Mouse (Mus musculus): ENCODE measurements around the gene Pithd1. TPM values are rescaled to one million over a fixed set of nuclear protein-coding genes. Genes with fewer than 3 reads are reported as not detected.
A peak's percentile ranks its signal among the peaks of the same experiment; 100 is the strongest.

Gene Pithd1
- 60.0 and 60.6 TPM in 2 replicates for polyA plus RNA-seq (2014; fragmentation: Nextera tagmentation; extraction: Ambion mirVana)

DNA sequence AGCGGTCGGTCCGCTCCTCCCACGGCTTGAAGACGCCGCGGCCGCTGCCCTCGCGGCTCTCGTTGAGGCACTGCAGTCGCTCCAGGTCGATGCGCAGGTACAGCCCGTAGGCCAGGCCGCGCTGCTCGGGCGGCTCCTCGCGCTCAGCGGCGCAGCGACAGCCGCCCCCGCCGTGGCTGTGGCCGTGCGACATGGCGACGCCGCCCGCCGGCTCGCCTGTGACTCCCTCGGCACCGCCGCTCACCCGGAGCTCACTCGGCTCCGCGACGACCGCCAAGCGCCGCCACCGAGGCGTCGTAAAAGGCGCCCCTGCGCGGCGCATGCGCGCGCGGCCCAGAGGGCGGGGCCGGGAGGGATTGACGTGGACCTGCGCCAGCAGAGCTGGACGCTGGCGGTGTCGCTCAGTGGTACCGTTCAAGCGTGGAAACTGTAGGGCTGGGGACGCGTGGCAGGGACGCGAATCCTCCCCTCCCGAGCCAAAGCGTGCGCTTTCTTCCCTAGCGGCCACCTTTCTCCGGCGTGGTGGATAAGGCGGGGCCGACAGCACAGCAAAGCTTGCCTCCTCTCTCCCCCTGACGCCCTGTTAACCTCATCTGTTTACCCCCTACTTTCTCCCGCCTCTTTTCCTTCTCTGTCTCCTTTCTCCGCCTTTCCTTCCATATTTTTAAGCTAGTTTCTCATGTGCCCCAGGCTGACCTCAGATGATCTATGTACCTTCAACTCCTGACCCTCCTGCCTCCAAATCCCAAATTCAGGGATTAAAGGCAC lies at the start of gene Pithd1:
Gene Pithd1 (minus strand): TSS at position 322 of the 768 bp plus-strand sequence.
- Histone ChIP-seq H3K9ac (ENCODE audit: low read length) (peak within 1 kb of the TSS; percentile 93), H3K4me2 (ENCODE audit: low read depth) (peak within 1 kb of the TSS; percentile 78), H3K27ac (ENCODE audit: low read depth, low read length) (peak within 1 kb of the TSS; percentile 64), H3K4me3 (ENCODE audit: low read depth, low read length) (peak within 1 kb of the TSS; percentile 62), H3K36me3 (ENCODE audit: control insufficient read depth, insufficient read depth, low read length) (no peaks in the 10 kb centered on the region; the same call in 1 of the 2 replicates), H3K27me3 (ENCODE audit: control insufficient read depth, insufficient read depth, low read length) (no peaks in the 10 kb centered on the region), H3K9me3 (ENCODE audit: control insufficient read depth, low read length) (no peaks in the 10 kb centered on the region), H3K4me1 (ENCODE audit: control insufficient read depth, insufficient read depth, low read length) (peaks cover 7% of the 10 kb centered on the region; the same call in 1 of the 2 replicates)
- DNase-seq (ENCODE audit: low spot score) (peak; percentile 96), ATAC-seq (ENCODE audit: insufficient read depth, low FRiP score, low TSS enrichment) (peak; percentile 90)
- WGBS: 0% methylated on average over 81 of the region's 81 CpGs

DNA sequence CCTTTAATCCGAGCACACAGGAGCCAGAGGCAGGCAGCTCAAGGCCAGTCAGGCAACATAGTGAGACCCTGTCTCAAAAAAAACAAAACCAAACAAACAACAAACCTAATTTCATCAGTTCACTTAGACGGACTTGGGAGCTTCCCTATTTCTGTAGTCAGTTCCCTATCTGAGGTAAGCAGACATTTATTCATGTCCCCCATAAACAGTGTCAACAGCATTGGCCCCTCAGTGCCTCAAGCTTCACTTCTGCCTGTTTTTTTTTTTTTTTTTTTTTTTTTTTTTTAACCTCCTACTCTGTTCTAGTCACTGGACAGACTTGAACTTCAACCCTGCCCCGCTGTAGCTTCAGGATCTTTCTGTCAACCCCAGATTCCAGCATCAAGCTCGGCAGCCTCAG lies 48.0 kb upstream of the Pithd1 start:
- no peak for ATAC-seq (ENCODE audit: insufficient read depth, low FRiP score, low TSS enrichment)
- H3K4me3 ChIP-seq (ENCODE audit: low read depth, low read length): no peak overlapping the region
- H3K9ac ChIP-seq (ENCODE audit: low read length): no peak overlapping the region
- no peaks in the 10 kb centered on the region for H3K9me3 ChIP-seq (ENCODE audit: control insufficient read depth, low read length)
- H3K36me3 ChIP-seq (ENCODE audit: control insufficient read depth, insufficient read depth, low read length): no peaks in the 10 kb centered on the region
- H3K4me2 ChIP-seq (ENCODE audit: low read depth): no peak overlapping the region
- no peak overlapping the region for H3K27ac ChIP-seq (ENCODE audit: low read depth, low read length)
- 85% methylated on average over 4 of the region's 4 CpGs for WGBS
- peaks cover 10% of the 10 kb centered on the region for H3K4me1 ChIP-seq (ENCODE audit: control insufficient read depth, insufficient read depth, low read length)
- DNase-seq (ENCODE audit: low spot score): no peak
- no peaks in the 10 kb centered on the region for H3K27me3 ChIP-seq (ENCODE audit: control insufficient read depth, insufficient read depth, low read length)

DNA sequence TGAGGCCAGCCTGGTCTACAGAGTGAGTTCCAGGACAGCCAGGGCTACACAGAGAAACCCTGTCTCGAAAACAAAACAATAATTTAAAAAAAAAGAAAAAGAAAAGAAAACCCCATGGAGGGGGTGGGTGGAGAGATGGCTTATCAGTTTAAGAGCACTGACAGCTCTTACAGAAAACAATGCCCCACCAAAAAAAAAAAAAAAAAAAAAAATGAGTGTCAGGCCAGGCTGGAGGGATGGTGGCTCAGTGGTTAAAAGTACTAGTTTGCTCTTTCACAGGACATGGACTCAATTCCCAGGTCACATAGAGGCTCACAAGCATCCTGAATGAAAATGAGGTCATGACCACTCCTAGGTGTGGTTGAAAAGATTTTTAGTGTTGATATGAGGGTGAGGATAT lies 46.2 kb upstream of the Pithd1 start:
- H3K4me3 ChIP-seq (ENCODE audit: low read depth, low read length): no peak overlapping the region
- peaks cover 10% of the 10 kb centered on the region for H3K4me1 ChIP-seq (ENCODE audit: control insufficient read depth, insufficient read depth, low read length)
- no peaks in the 10 kb centered on the region for H3K27me3 ChIP-seq (ENCODE audit: control insufficient read depth, insufficient read depth, low read length)
- H3K9ac ChIP-seq (ENCODE audit: low read length): no peak overlapping the region
- H3K4me2 ChIP-seq (ENCODE audit: low read depth): no peak overlapping the region
- DNase-seq (ENCODE audit: low spot score) (no peak), ATAC-seq (ENCODE audit: insufficient read depth, low FRiP score, low TSS enrichment) (no peak)
- H3K27ac ChIP-seq (ENCODE audit: low read depth, low read length): no peak overlapping the region
- H3K36me3 ChIP-seq (ENCODE audit: control insufficient read depth, insufficient read depth, low read length): no peaks in the 10 kb centered on the region
- H3K9me3 ChIP-seq (ENCODE audit: control insufficient read depth, low read length): no peaks in the 10 kb centered on the region
- 91% methylated on average over 1 of the region's 1 CpGs for WGBS

DNA sequence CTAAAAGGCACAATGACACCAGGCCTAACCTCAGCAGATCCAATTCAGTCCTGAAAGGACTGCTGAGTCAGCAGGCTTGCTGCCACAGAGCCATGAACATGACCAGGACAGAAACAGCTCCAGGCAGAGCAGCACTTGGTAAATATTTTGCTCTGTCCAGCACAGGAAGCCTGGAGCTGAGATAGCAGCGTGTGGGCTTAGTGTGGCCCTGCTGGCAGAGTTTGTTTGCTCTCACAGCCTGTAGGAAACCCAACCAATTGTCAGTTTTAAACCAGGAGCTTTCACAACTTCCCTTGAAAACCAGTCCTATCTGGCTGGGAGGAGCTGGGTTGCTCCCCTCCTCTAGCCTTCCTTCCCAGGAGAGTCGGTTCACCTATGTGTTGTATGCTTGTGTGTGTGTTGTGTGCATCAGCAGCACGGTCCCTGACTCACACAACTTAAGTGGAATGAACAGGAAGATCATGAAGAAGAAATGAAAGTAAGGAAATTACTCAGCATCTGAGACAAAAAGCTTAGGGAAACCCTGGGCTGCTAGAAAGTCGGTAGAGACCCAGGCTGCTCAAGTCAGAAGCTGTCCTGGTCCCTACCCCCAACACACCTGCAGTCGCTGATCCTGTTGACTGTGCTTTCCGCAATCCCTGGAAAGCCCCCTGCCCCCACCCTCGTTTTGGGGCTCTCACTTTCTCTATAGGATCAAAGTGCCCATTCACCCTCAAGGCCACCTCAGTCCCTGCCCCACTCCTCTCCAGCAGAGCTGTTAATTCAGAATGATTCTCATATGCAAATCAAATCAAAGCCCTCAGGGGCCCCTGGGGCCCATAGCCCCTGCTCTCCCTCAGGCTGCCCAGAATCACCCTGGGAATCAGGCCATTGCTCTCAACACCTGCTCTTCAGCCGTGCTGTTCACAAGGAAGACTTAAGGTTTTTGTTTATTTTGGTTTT lies 44.2 kb upstream of the Pithd1 start:
- peak overlapping the region; percentile 27; the same call in 1 of the 2 replicates for H3K27ac ChIP-seq (ENCODE audit: low read depth, low read length)

DNA sequence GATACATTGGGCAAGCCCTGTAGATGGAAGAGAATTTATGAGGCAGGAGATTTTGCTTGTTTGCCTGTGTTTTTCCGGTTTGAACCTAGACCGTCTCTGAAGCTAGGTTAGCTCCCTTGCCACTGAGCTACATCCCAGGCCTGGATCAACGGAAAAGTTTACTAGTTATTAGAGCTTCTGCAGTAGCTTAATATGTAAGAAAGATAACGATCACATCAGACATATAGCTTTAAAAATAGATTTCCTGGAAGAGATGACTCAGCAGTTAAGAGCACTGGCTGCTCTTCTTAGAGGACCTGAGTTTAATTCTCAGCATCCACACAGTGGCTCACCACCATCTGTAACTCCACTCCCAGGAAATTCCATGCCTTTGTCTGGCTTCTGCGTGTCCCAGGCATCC lies 41.6 kb upstream of the Pithd1 start:
- WGBS: 91% methylated on average over 5 of the region's 5 CpGs

More for the DNA sequence above, 44.2 kb upstream of the Pithd1 start:
- peak; percentile 48; the same call in 1 of the 2 replicates for ATAC-seq (ENCODE audit: insufficient read depth, low FRiP score, low TSS enrichment)
- H3K9ac ChIP-seq (ENCODE audit: low read length): 0 out of 2 replicates have a peak overlapping the region, but pooled peaks have one; percentile 35
- peak; percentile 24 for DNase-seq (ENCODE audit: low spot score)
- peaks cover 10% of the 10 kb centered on the region for H3K4me1 ChIP-seq (ENCODE audit: control insufficient read depth, insufficient read depth, low read length)
- H3K4me3 ChIP-seq (ENCODE audit: low read depth, low read length): no peak overlapping the region
- H3K4me2 ChIP-seq (ENCODE audit: low read depth): no peak overlapping the region
- no peaks in the 10 kb centered on the region for H3K27me3 ChIP-seq (ENCODE audit: control insufficient read depth, insufficient read depth, low read length)
- no peaks in the 10 kb centered on the region for H3K9me3 ChIP-seq (ENCODE audit: control insufficient read depth, low read length)
- no peaks in the 10 kb centered on the region for H3K36me3 ChIP-seq (ENCODE audit: control insufficient read depth, insufficient read depth, low read length)
- 9% methylated on average over 8 of the region's 8 CpGs for WGBS

DNA sequence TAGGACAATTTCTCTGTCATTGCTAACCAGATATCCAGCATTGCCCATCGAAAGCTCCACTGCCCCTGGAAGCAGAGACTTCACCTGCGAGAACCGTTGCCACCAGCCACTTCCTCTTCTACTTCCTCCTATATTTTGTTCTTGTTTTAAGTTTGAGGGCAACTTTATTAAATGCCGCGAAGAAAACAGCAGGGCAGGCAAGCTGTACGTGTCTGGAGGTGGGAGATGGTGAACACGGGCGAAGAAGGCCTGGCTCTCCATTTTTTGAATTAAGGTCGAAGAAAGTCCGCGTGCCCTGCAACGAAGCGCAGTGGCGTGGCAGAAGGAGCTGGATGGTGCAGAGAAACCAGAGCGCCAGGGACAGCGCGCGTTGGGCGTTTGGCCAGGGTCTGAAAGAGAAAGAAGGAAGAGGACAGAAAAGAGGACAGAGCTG lies 41.1 kb upstream of the Pithd1 start:
- Histone ChIP-seq H3K4me2 (ENCODE audit: low read depth) (no peak overlapping the region), H3K27me3 (ENCODE audit: control insufficient read depth, insufficient read depth, low read length) (no peaks in the 10 kb centered on the region), H3K27ac (ENCODE audit: low read depth, low read length) (no peak overlapping the region), H3K9me3 (ENCODE audit: control insufficient read depth, low read length) (no peaks in the 10 kb centered on the region), H3K36me3 (ENCODE audit: control insufficient read depth, insufficient read depth, low read length) (no peaks in the 10 kb centered on the region), H3K4me3 (ENCODE audit: low read depth, low read length) (no peak overlapping the region), H3K4me1 (ENCODE audit: control insufficient read depth, insufficient read depth, low read length) (peaks cover 10% of the 10 kb centered on the region), H3K9ac (ENCODE audit: low read length) (no peak overlapping the region)
- 91% methylated on average over 19 of the region's 19 CpGs for WGBS
- ATAC-seq (ENCODE audit: insufficient read depth, low FRiP score, low TSS enrichment): no peak
- DNase-seq (ENCODE audit: low spot score): no peak

More for the DNA sequence above, 41.6 kb upstream of the Pithd1 start:
- Histone ChIP-seq H3K4me3 (ENCODE audit: low read depth, low read length) (no peak overlapping the region), H3K27me3 (ENCODE audit: control insufficient read depth, insufficient read depth, low read length) (no peaks in the 10 kb centered on the region), H3K4me2 (ENCODE audit: low read depth) (no peak overlapping the region), H3K9ac (ENCODE audit: low read length) (no peak overlapping the region), H3K9me3 (ENCODE audit: control insufficient read depth, low read length) (no peaks in the 10 kb centered on the region), H3K36me3 (ENCODE audit: control insufficient read depth, insufficient read depth, low read length) (no peaks in the 10 kb centered on the region), H3K27ac (ENCODE audit: low read depth, low read length) (no peak overlapping the region), H3K4me1 (ENCODE audit: control insufficient read depth, insufficient read depth, low read length) (peaks cover 10% of the 10 kb centered on the region)
- no peak for ATAC-seq (ENCODE audit: insufficient read depth, low FRiP score, low TSS enrichment)
- DNase-seq (ENCODE audit: low spot score): no peak

DNA sequence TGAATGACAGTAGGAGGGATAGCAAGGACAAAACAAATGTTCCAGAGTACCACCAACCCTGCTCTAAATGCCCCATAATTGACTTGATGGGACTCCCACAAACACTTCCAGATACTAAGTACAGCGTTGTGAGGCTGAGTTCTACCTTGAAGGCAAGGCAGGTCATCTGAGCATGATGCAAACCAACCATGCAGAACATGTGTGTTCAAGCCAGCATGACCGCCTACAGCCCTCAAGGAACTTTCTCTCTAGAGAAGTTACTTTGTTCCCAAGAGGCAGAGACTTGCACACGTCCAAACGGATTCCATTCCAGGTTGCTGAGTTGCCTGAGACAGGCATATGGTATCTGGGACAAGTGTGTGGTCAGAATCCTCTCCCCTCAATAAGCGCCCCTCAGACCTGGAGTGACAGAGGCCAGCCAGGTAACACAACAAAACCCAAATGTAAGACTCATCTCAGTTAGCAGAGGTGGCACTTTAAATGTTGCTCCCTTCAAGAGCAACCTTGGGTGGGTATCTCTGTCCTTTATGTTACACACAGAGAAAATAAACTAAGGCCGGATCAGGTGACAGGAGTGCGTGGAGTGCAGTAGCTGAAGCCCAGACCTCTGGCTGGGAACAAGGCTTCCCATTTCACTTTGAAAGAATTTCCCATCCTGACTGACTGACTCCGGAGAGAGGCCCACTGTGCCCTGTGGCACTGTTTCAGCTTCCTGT lies 40.5 kb upstream of the Pithd1 start:
- Histone ChIP-seq H3K4me2 (ENCODE audit: low read depth) (no peak overlapping the region), H3K9ac (ENCODE audit: low read length) (no peak overlapping the region), H3K4me1 (ENCODE audit: control insufficient read depth, insufficient read depth, low read length) (peaks cover 10% of the 10 kb centered on the region), H3K4me3 (ENCODE audit: low read depth, low read length) (no peak overlapping the region), H3K27me3 (ENCODE audit: control insufficient read depth, insufficient read depth, low read length) (no peaks in the 10 kb centered on the region), H3K36me3 (ENCODE audit: control insufficient read depth, insufficient read depth, low read length) (no peaks in the 10 kb centered on the region), H3K27ac (ENCODE audit: low read depth, low read length) (no peak overlapping the region), H3K9me3 (ENCODE audit: control insufficient read depth, low read length) (no peaks in the 10 kb centered on the region)
- WGBS: 82% methylated on average over 8 of the region's 8 CpGs
- DNase-seq (ENCODE audit: low spot score): no peak
- ATAC-seq (ENCODE audit: insufficient read depth, low FRiP score, low TSS enrichment): no peak

DNA sequence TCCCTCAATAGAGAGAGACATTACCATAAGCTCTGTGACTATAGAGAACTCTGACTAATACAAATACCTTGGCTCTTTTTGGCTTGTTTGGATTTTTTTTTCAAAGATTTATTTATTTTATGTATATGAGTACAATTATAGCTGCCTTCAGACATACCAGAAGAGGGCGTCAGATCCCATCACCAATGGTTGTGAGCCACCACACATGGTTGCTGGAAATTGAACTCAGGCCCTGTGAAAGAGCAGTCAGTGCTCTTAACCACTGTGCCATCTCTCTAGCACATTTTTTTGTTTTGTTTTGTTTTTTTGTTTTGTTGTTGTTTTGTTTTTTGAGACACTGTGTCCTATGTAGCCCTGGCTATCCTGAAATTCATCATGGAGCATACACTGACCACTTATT lies 38.3 kb upstream of the Pithd1 start:
- H3K27ac ChIP-seq (ENCODE audit: low read depth, low read length): no peak overlapping the region
- no peaks in the 10 kb centered on the region for H3K36me3 ChIP-seq (ENCODE audit: control insufficient read depth, insufficient read depth, low read length)
- no peak for ATAC-seq (ENCODE audit: insufficient read depth, low FRiP score, low TSS enrichment)
- 78% methylated on average over 1 of the region's 1 CpGs for WGBS
- no peaks in the 10 kb centered on the region for H3K27me3 ChIP-seq (ENCODE audit: control insufficient read depth, insufficient read depth, low read length)
- DNase-seq (ENCODE audit: low spot score): no peak
- no peak overlapping the region for H3K4me3 ChIP-seq (ENCODE audit: low read depth, low read length)
- H3K9me3 ChIP-seq (ENCODE audit: control insufficient read depth, low read length): no peaks in the 10 kb centered on the region
- H3K9ac ChIP-seq (ENCODE audit: low read length): no peak overlapping the region
- peaks cover 2% of the 10 kb centered on the region; the same call in 1 of the 2 replicates for H3K4me1 ChIP-seq (ENCODE audit: control insufficient read depth, insufficient read depth, low read length)
- no peak overlapping the region for H3K4me2 ChIP-seq (ENCODE audit: low read depth)

All from neural tube, embryonic 11.5 days (tissue).